Mouse (Mus musculus) heart, embryonic 10.5 days (tissue): Measurements from ENCODE around the gene Cnga1. TPM values are rescaled to one million over a fixed set of nuclear protein-coding genes. Genes with fewer than 3 reads are reported as not detected.

Experiments used
- DNase-seq: peaks from one replicate; pipeline ENCODE4 v3.0.0-alpha.2; 2017; ENCODE audit warnings: low spot score
- H3K27ac ChIP-seq: fragments of 300-500 bp; sonication (generic); 2 replicates; pipeline ENCODE4 v1.5.1; 2016; ENCODE audit warnings: mild to moderate bottlenecking
- H3K27me3 ChIP-seq: fragments of 300-500 bp; sonication (generic); 2 replicates; pipeline ENCODE4 v1.6.1; 2016; ENCODE audit warnings: mild to moderate bottlenecking; ENCODE audit not compliant: poor library complexity, insufficient read depth, severe bottlenecking
- H3K36me3 ChIP-seq: fragments of 300-500 bp; sonication (generic); 2 replicates; pipeline ENCODE4 v1.6.1; 2016; ENCODE audit warnings: mild to moderate bottlenecking, moderate library complexity
- H3K4me1 ChIP-seq: fragments of 300-500 bp; sonication (generic); 2 replicates; pipeline ENCODE4 v1.6.1; 2016; ENCODE audit warnings: mild to moderate bottlenecking
- H3K4me3 ChIP-seq: fragments of 300-500 bp; sonication (generic); 2 replicates; pipeline ENCODE4 v1.5.1; 2016; ENCODE audit warnings: mild to moderate bottlenecking, moderate library complexity
- H3K9me3 ChIP-seq: fragments of 300-500 bp; sonication (generic); 2 replicates; pipeline ENCODE4 v1.6.1; 2016; ENCODE audit warnings: mild to moderate bottlenecking, moderate library complexity
- WGBS: fragments of 180-500 bp; shearing (Covaris S2); methylation state at CpG from one replicate; pipeline ENCODE4 v1.1.7; 2016; 5-methylcytosine and 5-hydroxymethylcytosine counted together
- polyA plus RNA-seq: library from polyadenylated mRNA; unstranded; fragments of >200 nt; fragmentation: Nextera tagmentation; extraction: Ambion mirVana; gene quantifications from 2 replicates; pipeline ENCODE4 v1.2.1, GENCODE M21; 2016

Gene Cnga1
- not detected in 2 replicates for polyA plus RNA-seq

DNA sequence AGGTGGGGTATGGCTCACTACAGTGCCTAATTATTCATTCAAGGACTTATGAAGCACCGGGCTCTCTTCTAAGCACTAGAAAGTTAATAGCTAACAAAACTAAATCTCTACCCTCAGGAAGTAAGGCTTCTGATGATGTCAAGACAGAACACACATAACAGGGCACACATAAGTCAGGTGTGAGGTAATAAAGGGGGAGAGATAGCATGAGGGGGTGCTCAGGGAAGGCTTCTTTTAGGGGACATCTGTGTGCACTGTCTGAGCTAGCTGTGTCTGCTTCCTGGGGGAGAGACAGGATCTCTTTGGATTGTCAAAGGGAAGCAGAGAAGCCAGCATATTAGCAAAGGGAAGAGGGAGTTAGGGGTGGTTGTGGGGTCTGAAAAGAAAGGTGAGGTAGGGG is at the start of gene Cnga1:
Gene Cnga1, minus strand, starts transcription at position 101 of the 400 bp plus-strand sequence.
- H3K27me3 ChIP-seq = peaks cover 38% of the 10 kb centered on the region
- peaks cover 12% of the 10 kb centered on the region for H3K4me1 ChIP-seq
- H3K4me3 ChIP-seq = no peak within 1 kb of the TSS
- WGBS = 95% methylated on average over 1 of the region's 1 CpGs
- no peaks in the 10 kb centered on the region for H3K36me3 ChIP-seq
- DNase-seq = no peak
- H3K9me3 ChIP-seq = no peaks in the 10 kb centered on the region
- H3K27ac ChIP-seq = no peak within 1 kb of the TSS

DNA sequence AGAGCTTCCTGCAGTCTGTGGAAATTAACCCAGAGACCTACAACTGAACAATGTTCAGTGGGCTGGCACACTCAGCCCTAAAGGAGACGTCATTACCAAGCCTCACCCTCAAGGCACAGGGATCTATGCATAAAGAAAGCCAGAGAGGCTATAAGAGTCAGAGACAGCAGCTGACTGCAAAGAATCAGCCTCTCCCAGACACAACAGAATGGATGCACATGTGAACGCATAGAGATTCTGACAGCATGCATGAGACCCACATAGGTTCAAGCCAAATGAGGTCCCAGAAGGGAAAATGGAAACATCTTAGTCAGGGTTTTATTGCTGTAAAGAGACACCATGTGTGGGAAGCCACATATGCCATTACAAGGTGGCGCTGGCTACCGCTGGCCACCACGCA is 46.4 kb upstream of the Cnga1 start:
- Histone ChIP-seq H3K4me3 (no peak overlapping the region), H3K27me3 (no peaks in the 10 kb centered on the region), H3K36me3 (no peaks in the 10 kb centered on the region), H3K4me1 (no peaks in the 10 kb centered on the region), H3K27ac (no peak overlapping the region), H3K9me3 (0 out of 2 replicates have a peak, but pooled peaks cover 3% of the 10 kb centered on the region)
- WGBS = 91% methylated on average over 5 of the region's 5 CpGs
- no peak for DNase-seq

DNA sequence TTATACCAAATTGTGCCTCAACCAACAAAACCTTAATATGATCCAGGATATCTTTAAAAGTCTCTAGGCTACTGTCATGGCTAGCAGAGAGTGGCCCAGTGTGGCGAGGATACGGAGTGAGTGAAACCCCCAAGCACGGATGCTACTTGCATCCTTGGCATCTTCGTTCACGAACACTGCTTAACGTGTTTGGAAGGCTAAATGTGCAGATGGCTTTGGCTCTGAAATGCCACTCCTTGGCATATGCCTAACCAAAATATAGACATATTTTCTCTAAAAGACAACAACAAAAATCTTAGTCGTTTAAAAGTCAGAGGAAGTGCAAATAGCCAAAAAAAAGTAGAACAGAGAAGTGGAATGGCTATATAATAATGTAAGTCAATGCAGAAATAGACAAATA is 45.5 kb upstream of the Cnga1 start:
- Histone ChIP-seq H3K27ac (no peak overlapping the region), H3K9me3 (0 out of 2 replicates have a peak, but pooled peaks cover 3% of the 10 kb centered on the region), H3K36me3 (no peaks in the 10 kb centered on the region), H3K4me1 (no peaks in the 10 kb centered on the region), H3K27me3 (no peaks in the 10 kb centered on the region), H3K4me3 (no peak overlapping the region)
- DNase-seq = no peak
- WGBS = 92% methylated on average over 7 of the region's 7 CpGs

DNA sequence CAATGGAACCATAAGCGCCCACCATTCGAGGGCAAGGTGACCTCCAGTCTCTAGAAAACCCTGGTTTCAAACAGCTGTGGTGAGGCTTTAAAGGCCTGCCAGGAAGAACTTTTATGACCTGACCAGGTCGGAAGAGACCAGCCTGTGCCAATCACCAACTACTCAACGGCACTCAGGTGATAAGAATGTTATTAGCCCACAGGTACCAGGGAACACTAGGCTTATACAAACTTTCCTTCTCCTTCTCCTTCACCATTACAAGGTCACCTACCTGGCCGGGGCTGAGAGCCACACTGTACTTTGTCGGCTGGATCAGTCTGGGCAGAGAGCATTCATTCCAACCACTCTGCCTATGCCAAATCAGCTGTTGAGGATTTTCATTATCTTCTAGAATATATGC is 37.4 kb upstream of the Cnga1 start:
- 77% methylated on average over 6 of the region's 6 CpGs for WGBS
- DNase-seq = no peak
- no peak overlapping the region for H3K4me3 ChIP-seq

DNA sequence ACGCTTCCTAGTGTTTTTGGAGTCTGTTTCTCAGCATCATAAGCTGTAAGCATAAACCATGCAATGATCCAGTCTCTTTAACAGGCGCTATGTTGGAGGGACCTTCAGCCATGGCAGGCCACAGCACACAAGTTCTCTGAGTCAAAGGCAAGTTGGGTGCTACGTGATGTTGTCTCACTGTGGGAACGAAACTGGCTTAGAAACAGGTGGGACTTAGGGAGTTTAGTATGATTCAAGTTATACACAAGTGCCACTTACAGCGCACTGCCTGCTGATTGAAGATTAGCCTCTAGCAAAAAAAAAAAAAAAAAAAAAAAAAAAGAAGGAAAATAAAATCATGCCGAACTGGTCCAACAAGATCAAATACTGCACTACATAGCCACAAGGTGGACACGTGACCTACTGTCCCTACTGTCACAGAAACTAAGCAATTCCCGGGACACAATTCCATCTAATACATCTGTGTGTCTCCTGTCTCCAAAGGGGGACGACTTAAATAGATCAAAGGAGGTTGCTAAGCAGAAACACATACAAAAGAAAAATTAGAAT is 31.0 kb upstream of the Cnga1 start:
- H3K27ac ChIP-seq = no peak overlapping the region
- H3K36me3 ChIP-seq = no peaks in the 10 kb centered on the region
- WGBS = 83% methylated on average over 9 of the region's 9 CpGs
- no peaks in the 10 kb centered on the region for H3K9me3 ChIP-seq
- no peak overlapping the region for H3K4me3 ChIP-seq
- no peak for DNase-seq
- H3K4me1 ChIP-seq = no peaks in the 10 kb centered on the region
- H3K27me3 ChIP-seq = no peaks in the 10 kb centered on the region

More for the DNA sequence above, 37.4 kb upstream of the Cnga1 start:
- Histone ChIP-seq H3K27me3 (no peaks in the 10 kb centered on the region), H3K4me1 (no peaks in the 10 kb centered on the region), H3K9me3 (no peaks in the 10 kb centered on the region), H3K27ac (no peak overlapping the region), H3K36me3 (no peaks in the 10 kb centered on the region)

DNA sequence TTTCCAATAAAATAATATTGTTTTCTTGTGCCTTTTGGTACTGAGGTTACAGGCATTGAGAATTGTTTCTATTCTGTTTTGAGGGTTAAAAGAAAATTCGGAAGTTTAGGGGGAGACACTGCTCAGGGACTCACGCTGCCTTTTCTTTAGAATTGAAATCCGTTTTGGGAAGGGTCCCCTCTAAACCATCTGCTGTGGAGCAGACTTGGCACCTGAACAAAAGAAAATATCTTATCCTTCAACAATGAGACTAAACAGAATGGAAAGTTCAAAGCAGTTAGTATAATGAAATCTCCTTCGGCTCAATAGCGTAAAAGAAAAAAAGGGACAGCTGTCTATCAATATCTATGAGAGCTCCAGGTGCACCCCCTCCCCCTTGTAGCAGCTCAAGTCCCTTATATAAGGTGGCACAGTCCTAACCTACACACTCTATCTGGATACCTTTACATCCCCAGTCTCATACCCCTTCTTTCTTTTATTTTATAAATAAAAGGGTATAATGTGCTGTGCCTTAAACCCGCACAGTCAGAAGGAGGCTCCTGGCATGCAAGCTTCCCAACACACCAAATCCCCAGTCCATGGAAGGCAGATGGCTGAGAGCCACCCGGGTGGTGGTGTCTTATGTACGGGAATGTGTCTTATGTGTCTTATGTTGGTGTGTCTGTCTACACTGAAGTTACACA is 27.1 kb upstream of the Cnga1 start:
- H3K36me3 ChIP-seq = no peaks in the 10 kb centered on the region
- no peak for DNase-seq
- H3K4me1 ChIP-seq = no peaks in the 10 kb centered on the region
- H3K9me3 ChIP-seq = no peaks in the 10 kb centered on the region
- no peak overlapping the region for H3K27ac ChIP-seq
- no peak overlapping the region for H3K4me3 ChIP-seq
- no peaks in the 10 kb centered on the region; the same call in 1 of the 2 replicates for H3K27me3 ChIP-seq
- WGBS = 76% methylated on average over 8 of the region's 8 CpGs

DNA sequence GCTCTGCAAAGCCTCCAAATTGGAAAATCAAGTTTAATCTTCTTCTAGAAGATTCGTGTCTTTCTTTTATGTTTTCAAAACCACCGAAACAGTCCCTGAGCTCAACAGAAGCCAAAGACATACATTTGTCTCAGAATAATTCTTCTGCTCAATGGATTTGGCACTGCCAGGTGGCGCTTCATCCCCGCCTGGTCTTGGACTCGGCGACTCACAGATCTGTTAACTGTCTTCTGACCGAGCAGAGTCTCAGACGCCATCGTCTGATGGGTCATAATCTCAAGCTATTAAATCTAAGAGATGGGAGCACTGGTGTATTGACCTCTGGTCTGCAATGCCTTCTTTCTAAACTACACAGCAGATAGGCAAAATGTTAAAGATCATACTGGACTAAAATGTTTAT is 24.3 kb upstream of the Cnga1 start:
- Histone ChIP-seq H3K27me3 (no peaks in the 10 kb centered on the region; the same call in 1 of the 2 replicates), H3K4me3 (no peak overlapping the region), H3K9me3 (no peaks in the 10 kb centered on the region), H3K27ac (no peak overlapping the region), H3K36me3 (no peaks in the 10 kb centered on the region), H3K4me1 (no peaks in the 10 kb centered on the region)
- WGBS = 79% methylated on average over 9 of the region's 9 CpGs
- no peak for DNase-seq

DNA sequence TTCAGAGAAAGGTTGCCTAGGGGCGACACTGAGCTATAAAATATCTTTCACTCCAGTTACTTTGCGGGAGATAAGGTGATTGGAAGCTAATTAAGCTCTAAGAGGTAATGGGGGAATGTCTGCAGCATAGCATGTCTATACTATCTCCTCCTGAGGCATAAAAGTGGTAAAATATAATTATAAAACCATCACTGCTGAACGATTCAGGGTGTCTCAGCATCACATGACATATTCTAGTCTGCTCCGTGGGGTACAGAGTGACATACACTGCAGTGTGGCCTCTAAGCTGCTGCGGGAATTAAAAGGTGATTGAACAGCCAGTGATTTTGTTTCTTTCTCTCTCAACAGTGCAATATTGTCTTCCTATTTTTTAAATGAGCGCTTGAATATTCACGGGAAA is 22.4 kb upstream of the Cnga1 start:
- Histone ChIP-seq H3K36me3 (no peaks in the 10 kb centered on the region), H3K27me3 (no peaks in the 10 kb centered on the region; the same call in 1 of the 2 replicates), H3K4me1 (peaks cover under 1% of the 10 kb centered on the region; the same call in 1 of the 2 replicates), H3K4me3 (no peak overlapping the region), H3K27ac (no peak overlapping the region), H3K9me3 (no peaks in the 10 kb centered on the region)
- DNase-seq = no peak
- 81% methylated on average over 7 of the region's 7 CpGs for WGBS

DNA sequence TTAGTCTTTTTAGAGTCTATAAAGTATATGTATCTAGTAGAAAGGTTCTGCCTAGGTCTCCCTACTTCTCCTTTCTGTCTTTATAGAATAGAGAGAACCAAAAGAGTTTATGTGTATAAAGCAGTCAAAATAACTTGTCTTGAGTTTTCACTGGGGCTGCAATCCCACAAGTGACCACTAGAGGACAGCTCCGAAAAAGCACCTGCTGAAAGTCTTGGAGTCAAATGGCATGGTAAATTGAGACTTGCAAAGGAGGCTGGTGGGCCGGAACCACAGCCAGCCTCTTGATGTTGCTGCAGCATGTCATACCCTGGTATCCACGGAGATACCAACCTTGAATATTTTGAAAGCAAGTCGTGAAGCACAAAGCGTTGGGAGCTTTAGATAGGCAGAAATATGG is 21.2 kb upstream of the Cnga1 start:
- Histone ChIP-seq H3K36me3 (no peaks in the 10 kb centered on the region), H3K4me1 (peaks cover 6% of the 10 kb centered on the region; the same call in 1 of the 2 replicates), H3K9me3 (no peaks in the 10 kb centered on the region), H3K27ac (no peak overlapping the region), H3K27me3 (no peaks in the 10 kb centered on the region; the same call in 1 of the 2 replicates), H3K4me3 (no peak overlapping the region)
- 25% methylated on average over 5 of the region's 5 CpGs for WGBS
- no peak for DNase-seq

DNA sequence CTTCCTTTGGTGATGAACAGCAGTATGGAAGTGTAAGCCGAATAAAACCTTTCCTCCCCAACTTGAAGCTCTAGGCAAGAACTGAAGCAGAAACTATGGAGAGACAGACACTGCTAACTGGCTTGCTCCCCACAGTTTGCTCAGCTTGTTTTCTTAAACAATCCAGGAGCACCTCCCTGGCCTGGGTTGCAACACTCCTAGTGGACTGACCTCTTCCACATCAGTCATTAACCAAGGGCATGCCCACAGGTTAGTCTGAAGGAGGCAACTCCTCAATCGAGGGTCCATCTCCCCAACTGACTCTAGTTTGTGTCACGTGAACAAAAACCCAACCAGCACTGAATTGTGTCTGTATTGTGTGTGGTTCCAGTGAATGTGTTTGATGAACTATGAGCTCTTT is 20.8 kb upstream of the Cnga1 start:
- WGBS = 44% methylated on average over 3 of the region's 3 CpGs
- Histone ChIP-seq H3K27ac (no peak overlapping the region), H3K36me3 (no peaks in the 10 kb centered on the region), H3K4me3 (no peak overlapping the region), H3K27me3 (no peaks in the 10 kb centered on the region; the same call in 1 of the 2 replicates), H3K4me1 (peaks cover 6% of the 10 kb centered on the region; the same call in 1 of the 2 replicates), H3K9me3 (no peaks in the 10 kb centered on the region)
- DNase-seq = no peak

DNA sequence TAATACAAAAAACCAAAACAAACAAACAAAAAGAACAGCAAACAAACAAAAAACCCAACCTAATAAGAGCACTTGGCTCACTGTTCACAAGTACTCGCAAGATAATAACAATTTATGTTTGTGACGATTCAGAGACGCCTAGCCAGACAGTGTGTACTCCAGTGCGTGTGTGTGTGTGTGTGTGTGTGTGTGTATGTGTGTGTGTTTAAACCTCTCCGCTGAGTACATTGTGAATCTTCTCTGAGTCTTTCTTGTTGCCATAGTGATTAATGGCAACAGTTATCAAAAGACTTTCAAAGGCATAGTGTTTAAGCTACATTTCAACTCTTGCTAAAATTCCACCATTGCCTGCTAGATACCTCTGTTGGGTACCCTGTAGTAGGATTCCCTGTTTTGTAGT is 20.1 kb upstream of the Cnga1 start:
- Histone ChIP-seq H3K27ac (no peak overlapping the region), H3K9me3 (no peaks in the 10 kb centered on the region), H3K36me3 (no peaks in the 10 kb centered on the region), H3K27me3 (no peaks in the 10 kb centered on the region; the same call in 1 of the 2 replicates), H3K4me3 (no peak overlapping the region), H3K4me1 (peaks cover 6% of the 10 kb centered on the region; the same call in 1 of the 2 replicates)
- 83% methylated on average over 5 of the region's 5 CpGs for WGBS
- DNase-seq = no peak

DNA sequence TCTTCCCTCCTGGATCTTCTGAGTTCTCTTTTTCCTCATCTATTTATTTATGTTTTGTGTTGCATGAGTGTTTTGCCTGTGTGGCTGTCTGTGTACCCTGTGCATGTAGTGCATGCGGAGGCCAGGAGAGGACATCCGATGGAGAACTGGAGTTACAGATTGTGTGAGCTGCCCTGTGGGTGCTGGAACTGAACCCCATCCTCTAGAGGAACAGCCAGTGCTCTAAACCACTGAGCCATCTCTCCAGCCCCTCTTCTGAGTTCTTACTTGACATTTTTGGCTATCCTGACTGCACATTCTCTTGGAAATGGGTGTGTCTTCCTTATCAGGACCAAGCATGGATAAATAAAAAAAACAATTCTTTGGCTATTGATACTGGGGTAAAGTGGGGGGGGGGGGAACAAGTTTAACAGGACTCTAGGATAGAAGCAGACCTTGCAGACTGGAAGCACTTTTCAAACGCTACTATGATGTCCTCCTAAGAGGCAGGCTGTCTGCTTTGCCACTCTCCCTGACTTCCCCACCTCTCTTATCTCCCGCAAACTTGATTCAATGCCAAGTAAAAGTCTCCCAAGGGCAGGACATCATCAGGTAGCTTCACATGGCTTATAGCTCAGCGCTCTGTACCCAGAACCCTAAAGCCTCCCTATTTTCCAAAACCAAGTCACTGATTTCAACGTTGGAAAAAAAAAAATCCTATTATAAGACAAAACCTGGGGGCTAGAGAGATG is 17.1 kb upstream of the Cnga1 start:
- no peaks in the 10 kb centered on the region for H3K36me3 ChIP-seq
- H3K27ac ChIP-seq = no peak overlapping the region
- H3K9me3 ChIP-seq = no peaks in the 10 kb centered on the region
- peaks cover 6% of the 10 kb centered on the region; the same call in 1 of the 2 replicates for H3K4me1 ChIP-seq
- DNase-seq = no peak
- H3K27me3 ChIP-seq = no peaks in the 10 kb centered on the region
- WGBS = 65% methylated on average over 6 of the region's 6 CpGs
- no peak overlapping the region for H3K4me3 ChIP-seq

DNA sequence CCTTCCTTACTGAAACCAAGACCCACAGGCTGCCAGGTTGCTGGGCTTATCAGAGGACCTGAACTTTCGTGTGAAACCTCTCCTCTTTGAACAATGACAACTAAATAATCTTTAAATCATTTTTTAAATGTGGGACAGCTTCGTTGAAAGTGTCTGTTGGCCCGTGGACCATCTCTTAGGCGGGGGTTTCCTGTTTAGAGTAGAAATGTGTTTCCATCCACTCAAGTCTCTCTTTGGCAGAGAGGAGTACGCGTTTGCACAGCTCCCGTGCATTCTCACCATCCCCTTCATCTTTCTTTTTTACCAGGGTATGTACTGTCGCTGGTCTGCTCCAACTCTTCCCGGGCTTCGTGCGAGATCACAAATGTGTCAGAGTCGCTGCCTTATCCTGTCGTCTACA is 14.3 kb upstream of the Cnga1 start:
- Histone ChIP-seq H3K27me3 (no peaks in the 10 kb centered on the region), H3K27ac (no peak overlapping the region), H3K4me1 (peaks cover 6% of the 10 kb centered on the region; the same call in 1 of the 2 replicates), H3K36me3 (no peaks in the 10 kb centered on the region), H3K4me3 (no peak overlapping the region), H3K9me3 (no peaks in the 10 kb centered on the region)
- WGBS = 89% methylated on average over 13 of the region's 13 CpGs
- DNase-seq = no peak
